Mouse (Mus musculus): ENCODE measurements around the gene Ptpra.

DNA sequence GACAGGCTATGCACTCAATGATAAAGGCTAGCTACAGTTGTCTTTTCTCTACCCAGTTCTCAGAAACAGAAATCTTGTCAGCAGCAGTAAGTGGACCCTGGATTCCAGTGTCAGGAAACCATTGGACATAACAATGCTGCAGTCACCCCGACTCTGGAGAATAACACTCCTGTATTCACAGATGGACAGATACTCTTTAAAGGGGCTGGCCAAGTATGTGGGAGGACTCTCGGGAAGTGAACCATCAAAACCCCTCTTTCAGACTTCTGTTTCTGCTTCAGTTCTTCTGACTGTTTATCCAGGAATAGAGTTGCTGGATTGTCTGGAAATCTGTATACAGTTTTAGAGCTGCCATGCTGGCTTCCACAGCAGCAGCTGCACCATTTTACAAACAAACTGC is 20.2 kb upstream of the Ptpra start:
- TF ChIP-seq ZMIZ1 (IDR thresholded peaks at IDR 0.05; ENCODE audit: low read depth, low read length) (no peak), POLR2AphosphoS2 (IDR thresholded peaks at IDR 0.05; ENCODE audit: low read depth, low read length) (no peak), CTCF (conservative IDR thresholded peaks at IDR 0.05 in 1 of 2, IDR thresholded peaks at IDR 0.05 in 1 of 2; ENCODE audit: low read depth in 2 of 2, low read length in 2 of 2) (no peak), HCFC1 (IDR thresholded peaks at IDR 0.05; ENCODE audit: low read depth, low read length) (no peak), CHD1 (IDR thresholded peaks at IDR 0.05; ENCODE audit: low read depth, low read length) (no peak), JUND (conservative IDR thresholded peaks at IDR 0.05; ENCODE audit: low read depth, low read length) (no peak), SIN3A (IDR thresholded peaks at IDR 0.05; ENCODE audit: low read length) (no peak)

Measured in CH12.LX (cell line).